Mouse (Mus musculus) forebrain, postnatal 0 days (tissue): ENCODE data around the gene Mn1. TPM values are rescaled to one million over a fixed set of nuclear protein-coding genes. Genes with fewer than 3 reads are reported as not detected.

Experiments used
- ATAC-seq: fragments of 200-750 bp; cut with Nextera tagmentation; 2 replicates; pipeline ENCODE4 v1.8.0; 2017; ENCODE audit warnings: mild to moderate bottlenecking, moderate library complexity
- DNase-seq: peaks from one replicate; pipeline ENCODE4 v3.0.0-alpha.2; 2015
- H3K27ac ChIP-seq: fragments of 300-500 bp; sonication (generic); 2 replicates; pipeline ENCODE4 v1.5.1; 2014; ENCODE audit warnings: low read depth, mild to moderate bottlenecking, antibody characterized with exemption, low read length, moderate library complexity, mixed read lengths
- H3K27me3 ChIP-seq: fragments of 300-500 bp; sonication (generic); 2 replicates; pipeline ENCODE4 v1.6.1; 2014; ENCODE audit warnings: mild to moderate bottlenecking, low read length, mixed read lengths; ENCODE audit not compliant: insufficient read depth
- H3K36me3 ChIP-seq: fragments of 300-500 bp; sonication (generic); 2 replicates; pipeline ENCODE4 v1.6.1; 2014; ENCODE audit warnings: mild to moderate bottlenecking, moderate library complexity; ENCODE audit not compliant: insufficient read depth
- H3K4me1 ChIP-seq: fragments of 300-500 bp; sonication (generic); 2 replicates; pipeline ENCODE4 v1.6.1; 2014; ENCODE audit warnings: antibody characterized with exemption; ENCODE audit not compliant: insufficient read depth
- H3K4me2 ChIP-seq: fragments of 300-500 bp; sonication (generic); 2 replicates; pipeline ENCODE4 v1.6.1; 2014; ENCODE audit warnings: low read depth, mild to moderate bottlenecking, moderate library complexity
- H3K4me3 ChIP-seq: fragments of 300-500 bp; sonication (generic); 2 replicates; pipeline ENCODE4 v1.5.1; 2014; ENCODE audit warnings: low read depth, low read length, mixed read lengths
- H3K9ac ChIP-seq: fragments of 300-500 bp; sonication (generic); 2 replicates; pipeline ENCODE4 v1.6.1; 2014; ENCODE audit warnings: mild to moderate bottlenecking
- H3K9me3 ChIP-seq: fragments of 300-500 bp; sonication (generic); 2 replicates; pipeline ENCODE4 v1.6.1; 2016; ENCODE audit warnings: low read length
- CTCF ChIP-seq: sonication (generic); IDR thresholded peaks from 2 replicates; pipeline ENCODE4 v1.5.1; 2016; ENCODE audit warnings: antibody characterized with exemption, control low read depth, low read depth
- WGBS: fragments of 180-500 bp; shearing (Covaris S2); extraction: QIAGEN DNeasy Blood & Tissue Kit; methylation state at CpG from one replicate; pipeline ENCODE4 v1.1.7; 2014; 5-methylcytosine and 5-hydroxymethylcytosine counted together
- polyA plus RNA-seq: library from polyadenylated mRNA; unstranded; fragments of >200 nt; fragmentation: Nextera tagmentation; extraction: Ambion mirVana; gene quantifications from 2 replicates; pipeline ENCODE4 v1.2.1, GENCODE M21; 2015
- total RNA-seq: library from RNA; depleted of rRNA; stranded (reverse); fragments of >200 nt; gene quantifications from 2 replicates; pipeline ENCODE4 v1.2.3, GENCODE M21; 2014

Gene Mn1
- total and polyA plus RNA-seq, 2 experiments from 2014 or later: 57.9 to 123 TPM

DNA sequence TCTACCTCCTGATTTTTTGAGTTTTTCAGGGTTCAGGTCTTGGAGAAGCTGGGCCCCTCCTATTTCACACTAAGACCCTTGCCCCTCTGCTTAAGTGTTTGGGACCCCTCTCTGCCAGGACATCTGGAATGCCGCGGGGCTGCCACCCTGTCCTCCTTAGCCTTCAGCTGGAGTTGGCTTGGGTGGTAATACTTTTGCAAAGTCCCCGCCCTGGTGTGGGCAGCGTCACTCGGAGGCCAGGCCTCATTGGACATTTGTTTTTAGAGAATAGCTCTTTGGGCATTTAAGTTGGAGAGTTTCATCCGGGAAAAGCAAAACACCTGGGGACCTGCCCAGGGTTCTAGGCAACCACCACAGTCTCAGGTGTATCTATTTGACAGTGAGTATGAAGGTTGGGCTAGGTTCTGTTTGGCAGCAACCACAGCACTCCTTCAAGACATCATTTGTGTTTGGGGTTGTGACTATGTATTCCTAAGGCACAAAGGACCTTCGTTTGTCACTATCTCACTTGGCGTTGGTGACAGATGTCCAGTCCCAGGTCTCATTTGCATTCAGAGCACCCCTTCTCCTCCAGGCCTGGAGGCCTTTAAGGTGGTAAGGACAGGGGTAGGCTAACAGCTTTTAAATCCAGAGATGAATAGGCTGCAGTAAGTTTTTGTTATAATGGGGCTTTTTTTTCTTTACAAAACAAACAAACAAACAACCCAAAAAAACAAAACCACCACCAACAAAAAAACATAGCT lies 5.1 kb downstream of the Mn1 start:
- peaks cover 10% of the 10 kb centered on the region for H3K4me1 ChIP-seq
- H3K4me2 ChIP-seq: peak overlapping the region; percentile 85
- no peak for ATAC-seq
- no peak for DNase-seq
- no peaks in the 10 kb centered on the region for H3K9me3 ChIP-seq
- TF ChIP-seq CTCF: no peak
- peak overlapping the region; percentile 90 for H3K9ac ChIP-seq
- H3K4me3 ChIP-seq: peak overlapping the region; percentile 88
- WGBS: 18% methylated on average over 8 of the region's 8 CpGs
- peak overlapping the region; percentile 97 for H3K27ac ChIP-seq
- H3K36me3 ChIP-seq: peaks cover 45% of the 10 kb centered on the region
- no peaks in the 10 kb centered on the region for H3K27me3 ChIP-seq

GRCm38 (mm10) chr5:111423011-111423410 lies 5.8 kb downstream of the Mn1 start:
- H3K4me1 ChIP-seq: peaks cover 11% of the 10 kb centered on the region
- no peak for TF ChIP-seq CTCF

DNA sequence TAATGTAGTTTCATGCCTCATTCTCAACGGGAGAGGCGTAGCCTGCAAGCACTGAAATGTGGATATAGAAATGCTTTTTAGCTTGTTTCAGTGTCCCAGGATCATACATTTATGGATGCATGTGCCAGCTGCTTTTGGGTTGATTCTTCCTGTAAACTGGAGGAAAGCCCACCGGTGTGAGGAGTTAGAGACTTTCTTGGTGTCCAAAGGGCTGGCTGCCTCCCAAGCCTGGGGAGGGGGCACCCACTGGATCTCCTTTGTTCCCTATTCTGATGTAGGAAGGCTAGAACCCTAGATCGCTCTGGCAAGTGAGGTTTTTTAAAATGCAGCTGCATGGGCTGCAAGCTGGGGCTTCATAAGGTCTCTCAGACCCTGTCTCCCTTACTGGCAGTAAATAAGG lies 6.5 kb downstream of the Mn1 start:
- no peak for ATAC-seq
- peaks cover 45% of the 10 kb centered on the region for H3K36me3 ChIP-seq
- H3K27ac ChIP-seq: peak overlapping the region; percentile 97
- H3K27me3 ChIP-seq: no peaks in the 10 kb centered on the region
- TF ChIP-seq CTCF: no peak
- H3K9ac ChIP-seq: peak overlapping the region; percentile 90
- peak overlapping the region; percentile 88 for H3K4me3 ChIP-seq
- WGBS: 14% methylated on average over 4 of the region's 4 CpGs
- peak overlapping the region; percentile 85 for H3K4me2 ChIP-seq
- peaks cover 16% of the 10 kb centered on the region for H3K4me1 ChIP-seq
- no peaks in the 10 kb centered on the region for H3K9me3 ChIP-seq
- DNase-seq: peak; percentile 64

More at GRCm38 (mm10) chr5:111423011-111423410, 5.8 kb downstream of the Mn1 start:
- Histone ChIP-seq H3K9me3 (no peaks in the 10 kb centered on the region), H3K36me3 (peaks cover 45% of the 10 kb centered on the region), H3K27me3 (no peaks in the 10 kb centered on the region), H3K9ac (peak overlapping the region; percentile 90), H3K4me2 (peak overlapping the region; percentile 85), H3K4me3 (peak overlapping the region; percentile 88), H3K27ac (peak overlapping the region; percentile 97)
- DNase-seq: peak; percentile 71
- 15% methylated on average over 10 of the region's 10 CpGs for WGBS
- no peak for ATAC-seq

DNA sequence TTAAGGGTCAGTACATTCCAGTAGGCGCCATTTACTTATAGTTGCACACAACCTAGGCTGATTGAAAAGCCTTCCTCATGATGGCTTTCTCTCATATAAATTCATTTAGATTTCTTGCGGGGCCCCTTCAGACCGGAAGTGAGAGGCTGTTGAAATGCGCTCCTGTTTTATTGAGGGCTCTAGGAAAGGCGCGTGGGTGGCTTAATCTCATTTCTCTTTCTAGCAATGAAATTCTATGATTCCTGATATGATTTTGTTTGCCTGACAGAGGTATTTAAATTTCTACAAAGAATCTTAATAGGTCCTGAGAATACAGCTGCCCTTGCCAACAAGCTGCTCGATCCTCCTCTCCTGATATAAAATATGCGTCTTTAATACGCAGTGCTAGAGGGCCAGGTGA lies 8.7 kb downstream of the Mn1 start:
- no peak for DNase-seq
- Histone ChIP-seq H3K27ac (peak overlapping the region; percentile 97), H3K9ac (peak overlapping the region; percentile 90), H3K4me1 (peaks cover 26% of the 10 kb centered on the region), H3K27me3 (no peaks in the 10 kb centered on the region), H3K4me2 (peak overlapping the region; percentile 85), H3K4me3 (peak overlapping the region; percentile 88), H3K9me3 (no peaks in the 10 kb centered on the region), H3K36me3 (peaks cover 28% of the 10 kb centered on the region)
- ATAC-seq: no peak
- 35% methylated on average over 9 of the region's 9 CpGs for WGBS
- no peak for TF ChIP-seq CTCF

DNA sequence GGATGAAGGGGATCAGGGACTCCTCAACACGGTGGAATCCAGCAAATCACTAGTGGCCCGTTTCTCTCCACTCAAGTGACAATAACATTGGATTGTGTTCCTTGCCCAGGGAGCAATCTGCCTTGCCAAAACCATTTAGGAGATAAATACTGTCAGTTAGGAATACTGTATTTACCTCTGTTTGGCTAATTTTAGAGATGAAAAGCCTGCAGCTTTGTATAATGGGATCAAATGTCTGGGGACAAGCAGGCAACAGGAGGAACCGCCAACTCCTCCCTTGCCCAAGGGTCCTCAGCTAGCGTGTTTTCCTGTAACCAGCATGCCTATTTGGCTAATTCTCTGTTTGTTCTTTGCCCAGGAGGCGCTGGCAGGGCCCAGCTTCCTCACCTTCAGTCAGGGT lies 9.1 kb downstream of the Mn1 start:
- Histone ChIP-seq H3K4me1 (peaks cover 30% of the 10 kb centered on the region), H3K9me3 (no peaks in the 10 kb centered on the region), H3K36me3 (peaks cover 24% of the 10 kb centered on the region), H3K4me3 (peak overlapping the region; percentile 88), H3K9ac (peak overlapping the region; percentile 90), H3K4me2 (peak overlapping the region; percentile 85), H3K27ac (peak overlapping the region; percentile 97), H3K27me3 (no peaks in the 10 kb centered on the region)
- no peak for DNase-seq
- 17% methylated on average over 5 of the region's 5 CpGs for WGBS
- TF ChIP-seq CTCF: no peak
- ATAC-seq: no peak

DNA sequence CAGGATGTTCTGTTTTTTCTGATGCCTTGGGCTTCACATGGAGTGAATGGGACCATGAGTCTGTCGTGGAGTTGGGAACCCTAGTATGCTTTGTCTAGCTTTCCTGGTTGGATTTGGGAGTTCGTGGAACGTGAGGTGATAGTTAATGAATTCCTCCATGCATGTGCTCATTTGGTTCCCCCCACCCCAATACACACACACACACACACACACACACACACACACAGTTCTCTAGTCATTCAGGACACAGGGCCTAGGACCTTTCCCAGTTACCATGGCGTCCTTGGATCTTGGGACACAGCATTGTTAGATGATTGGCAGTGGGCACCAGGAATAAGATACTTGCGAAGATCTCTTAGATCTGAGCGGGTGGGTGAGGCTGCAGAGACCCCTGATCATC lies 11.7 kb downstream of the Mn1 start:
- peak overlapping the region; percentile 88 for H3K4me3 ChIP-seq

GRCm38 (mm10) chr5:111429726-111430125 lies 12.6 kb downstream of the Mn1 start:
- Histone ChIP-seq H3K9me3 (no peaks in the 10 kb centered on the region), H3K4me2 (peak overlapping the region; percentile 85), H3K9ac (peak overlapping the region; percentile 55), H3K4me3 (peak overlapping the region; percentile 88), H3K36me3 (peaks cover 6% of the 10 kb centered on the region; the same call in 1 of the 2 replicates), H3K27me3 (no peaks in the 10 kb centered on the region), H3K4me1 (peaks cover 41% of the 10 kb centered on the region), H3K27ac (peak overlapping the region; percentile 64)
- ATAC-seq: no peak
- no peak for TF ChIP-seq CTCF
- WGBS: 29% methylated on average over 7 of the region's 7 CpGs
- DNase-seq: no peak

More for the DNA sequence above, 11.7 kb downstream of the Mn1 start:
- H3K36me3 ChIP-seq: peaks cover 6% of the 10 kb centered on the region; the same call in 1 of the 2 replicates
- peak overlapping the region; percentile 85 for H3K4me2 ChIP-seq
- TF ChIP-seq CTCF: no peak
- H3K27ac ChIP-seq: peak overlapping the region; percentile 64
- peak overlapping the region; percentile 90 for H3K9ac ChIP-seq
- H3K4me1 ChIP-seq: peaks cover 39% of the 10 kb centered on the region
- WGBS: 28% methylated on average over 6 of the region's 6 CpGs
- DNase-seq (peak; percentile 44), ATAC-seq (no peak)
- no peaks in the 10 kb centered on the region for H3K27me3 ChIP-seq
- H3K9me3 ChIP-seq: no peaks in the 10 kb centered on the region
